Mouse (Mus musculus) R1 (cell line): ENCODE data around the gene Olfr1152.

ENCODE experiments used
- DNase-seq: peaks from one replicate; pipeline ENCODE4 v3.0.0-alpha.2; 2018; ENCODE audit warnings: low read depth, low spot score

The Olfr1152 gene

GRCm38 (mm10) chr2:87866192-87866591 is at the start of gene Olfr1152:
TSS of gene Olfr1152 (plus strand) at chr2:87866492.
- no peak for DNase-seq

- DNase-seq = no peak
Measured at GRCm38 (mm10) chr2:87830233-87830632, 36.1 kb upstream of the Olfr1152 start, which contains the start of gene Olfr1148. TSS of gene Olfr1148 (plus strand) at chr2:87830533.

GRCm38 (mm10) chr2:87843693-87844092 is 22.6 kb upstream of the Olfr1152 start, which contains the start of gene Olfr1150-ps1:
TSS of gene Olfr1150-ps1 (plus strand) at chr2:87843993.
- DNase-seq = no peak

- no peak for DNase-seq
Measured at GRCm38 (mm10) chr2:87855562-87855961, 10.7 kb upstream of the Olfr1152 start, which contains the start of gene Olfr1151. TSS of gene Olfr1151 (plus strand) at chr2:87855862.

DNA sequence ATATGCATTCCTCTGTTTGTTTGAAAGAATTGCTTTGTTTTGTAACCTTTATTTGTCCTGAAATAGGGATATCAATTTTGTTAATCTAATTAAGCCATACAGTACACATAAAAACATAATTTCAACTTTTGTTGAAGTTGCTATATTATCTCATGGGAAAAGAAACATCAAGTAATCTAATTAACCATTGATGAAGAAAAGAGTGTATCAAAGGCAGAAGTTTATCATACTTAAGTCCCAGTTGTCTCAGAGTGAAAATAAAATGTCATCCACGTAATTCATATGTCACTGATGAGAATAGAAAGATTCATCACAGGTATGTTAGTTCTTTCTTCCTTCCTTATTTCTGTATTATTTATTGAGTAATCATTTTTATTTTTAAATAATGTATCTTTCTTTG is 28.4 kb downstream of the Olfr1152 start, which contains the start of gene Olfr1153:
Gene Olfr1153 (plus strand): TSS at position 301 of the 400 bp plus-strand sequence.
- no peak for DNase-seq

DNA sequence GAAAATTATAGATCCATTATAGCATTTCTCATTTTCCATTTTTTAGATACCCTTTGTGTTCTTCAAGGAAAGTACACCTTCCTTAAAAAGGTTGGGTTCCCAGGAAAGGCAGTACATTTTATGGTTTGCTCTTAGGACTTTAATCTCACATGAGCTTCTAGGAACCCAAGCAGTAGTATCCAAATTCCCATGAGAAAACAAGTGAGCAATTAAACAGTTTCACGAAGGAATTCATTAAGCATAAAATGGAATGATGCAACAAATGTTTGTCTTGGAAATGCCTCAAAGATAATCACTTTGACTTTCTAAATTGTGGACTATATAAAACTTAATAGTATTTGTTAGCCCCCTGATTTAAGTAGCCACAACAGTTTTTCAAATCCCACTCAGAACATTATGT is 38.8 kb downstream of the Olfr1152 start, which contains the start of gene Olfr1154:
Gene Olfr1154 (minus strand): TSS at position 101 of the 400 bp plus-strand sequence.
- DNase-seq = no peak
